Mouse (Mus musculus): ENCODE data around the gene Cry2.
A peak's percentile ranks its signal among the peaks of the same experiment; 100 is the strongest.

Gene Cry2

GRCm38 (mm10) chr2:92445890-92446289 is 12.0 kb upstream of the Cry2 start:
- no peak for DNase-seq (ENCODE audit: low read depth, low spot score)

- DNase-seq (ENCODE audit: low read depth, low spot score) = no peak
Observed at GRCm38 (mm10) chr2:92444376-92444775, 10.5 kb upstream of the Cry2 start.

GRCm38 (mm10) chr2:92443313-92443712 is 9.5 kb upstream of the Cry2 start:
- DNase-seq (ENCODE audit: low read depth, low spot score) = no peak

GRCm38 (mm10) chr2:92442419-92443001 is 8.7 kb upstream of the Cry2 start:
- DNase-seq (ENCODE audit: low read depth, low spot score) = peak; percentile 47

- no peak for DNase-seq (ENCODE audit: low read depth, low spot score)
Observed at GRCm38 (mm10) chr2:92440432-92440831, 6.6 kb upstream of the Cry2 start.

- no peak for DNase-seq (ENCODE audit: low read depth, low spot score)
Observed at GRCm38 (mm10) chr2:92438567-92438966, 4.7 kb upstream of the Cry2 start.

GRCm38 (mm10) chr2:92437875-92438274 is 4.0 kb upstream of the Cry2 start:
- DNase-seq (ENCODE audit: low read depth, low spot score) = peak; percentile 80

GRCm38 (mm10) chr2:92437366-92437765 is 3.5 kb upstream of the Cry2 start:
- DNase-seq (ENCODE audit: low read depth, low spot score) = no peak

GRCm38 (mm10) chr2:92435023-92435422 is 1.2 kb upstream of the Cry2 start:
- no peak for DNase-seq (ENCODE audit: low read depth, low spot score)

GRCm38 (mm10) chr2:92434375-92434745 is 517 bp upstream of the Cry2 start:
- no peak for DNase-seq (ENCODE audit: low read depth, low spot score)

- no peak for DNase-seq (ENCODE audit: low read depth, low spot score)
Observed at GRCm38 (mm10) chr2:92432299-92433295, 1.2 kb downstream of the Cry2 start.

GRCm38 (mm10) chr2:92431611-92432179 is 2.1 kb downstream of the Cry2 start:
- DNase-seq (ENCODE audit: low read depth, low spot score) = no peak

GRCm38 (mm10) chr2:92430723-92431541 is 2.9 kb downstream of the Cry2 start:
- no peak for DNase-seq (ENCODE audit: low read depth, low spot score)

GRCm38 (mm10) chr2:92430089-92430488 is 3.8 kb downstream of the Cry2 start:
- no peak for DNase-seq (ENCODE audit: low read depth, low spot score)

- DNase-seq (ENCODE audit: low read depth, low spot score) = no peak
Observed at GRCm38 (mm10) chr2:92427882-92428281, 6.0 kb downstream of the Cry2 start.

- DNase-seq (ENCODE audit: low read depth, low spot score) = no peak
Observed at GRCm38 (mm10) chr2:92426426-92426825, 7.4 kb downstream of the Cry2 start.

GRCm38 (mm10) chr2:92425366-92425765 is 8.5 kb downstream of the Cry2 start:
- DNase-seq (ENCODE audit: low read depth, low spot score) = no peak

GRCm38 (mm10) chr2:92424462-92425308 is 9.2 kb downstream of the Cry2 start:
- DNase-seq (ENCODE audit: low read depth, low spot score) = no peak

- DNase-seq (ENCODE audit: low read depth, low spot score) = no peak
Observed at GRCm38 (mm10) chr2:92423702-92424461, 10.0 kb downstream of the Cry2 start.

- DNase-seq (ENCODE audit: low read depth, low spot score) = no peak
Observed at GRCm38 (mm10) chr2:92423156-92423555, 10.7 kb downstream of the Cry2 start.

All from CD4-positive helper T cell, adult 2 months (primary cell).